Mouse (Mus musculus) frontal cortex, postnatal 10 days (tissue): ENCODE results near the gene Ficd.
A peak's percentile ranks its signal among the peaks of the same experiment; 100 is the strongest.

Experiments used
- DNase-seq, 2 experiments: peaks; one replicate each; pipeline ENCODE4 v3.0.0; 2022; ENCODE audit warnings: low spot score in 2 of 2, mixed read lengths in 1 of 2

Ficd gene

GRCm38 (mm10) chr5:113730641-113731121, 4.9 kb upstream of the Ficd start:
- no peak for DNase-seq

- no peak for DNase-seq
These were observed 4.4 kb upstream of the Ficd start for GRCm38 (mm10) chr5:113731174-113731573.

- no peak for DNase-seq
These were observed 3.4 kb upstream of the Ficd start for GRCm38 (mm10) chr5:113732182-113732581.

GRCm38 (mm10) chr5:113734376-113734775, 1.2 kb upstream of the Ficd start:
- DNase-seq, result no peak

- no peak for DNase-seq
These were observed 619 bp upstream of the Ficd start for GRCm38 (mm10) chr5:113735023-113735344.

- DNase-seq, result no peak
These were observed 505 bp downstream of the Ficd start for GRCm38 (mm10) chr5:113736113-113736502.

GRCm38 (mm10) chr5:113736522-113737164, 1.0 kb downstream of the Ficd start:
- no peak for DNase-seq

GRCm38 (mm10) chr5:113737607-113738237, 2.1 kb downstream of the Ficd start:
- DNase-seq, result no peak

- DNase-seq, result no peak
These were observed 12.0 kb downstream of the Ficd start for GRCm38 (mm10) chr5:113747629-113748028.

- no peak for DNase-seq
These were observed 13.1 kb downstream of the Ficd start for GRCm38 (mm10) chr5:113748556-113749331.

GRCm38 (mm10) chr5:113751521-113752157, 16.0 kb downstream of the Ficd start:
- no peak for DNase-seq

GRCm38 (mm10) chr5:113755347-113756030, 19.9 kb downstream of the Ficd start:
- no peak for DNase-seq

GRCm38 (mm10) chr5:113761585-113761984, 26.0 kb downstream of the Ficd start:
- no peak for DNase-seq

- no peak for DNase-seq
These were observed 28.8 kb downstream of the Ficd start for GRCm38 (mm10) chr5:113764426-113764825.

GRCm38 (mm10) chr5:113765641-113766526, 30.3 kb downstream of the Ficd start:
- DNase-seq, result no peak

GRCm38 (mm10) chr5:113768806-113769205, 33.2 kb downstream of the Ficd start:
- no peak for DNase-seq

- DNase-seq, result peak; percentile 82 to 85
These were observed 35.9 kb downstream of the Ficd start for GRCm38 (mm10) chr5:113771213-113772162.

GRCm38 (mm10) chr5:113772450-113772895, 36.9 kb downstream of the Ficd start, which contains the start of the genes Sart3 and Iscu:
Gene Sart3 (minus strand): TSS chr5:113772510.
Gene Iscu (plus strand): TSS chr5:113772748.
- peak; percentile 90 to 94 for DNase-seq

GRCm38 (mm10) chr5:113772905-113773519, 37.4 kb downstream of the Ficd start:
- no peak for DNase-seq
